Comparison of ENCODE assay signal across 11 mouse cellular contexts in the genomic region with DNA sequence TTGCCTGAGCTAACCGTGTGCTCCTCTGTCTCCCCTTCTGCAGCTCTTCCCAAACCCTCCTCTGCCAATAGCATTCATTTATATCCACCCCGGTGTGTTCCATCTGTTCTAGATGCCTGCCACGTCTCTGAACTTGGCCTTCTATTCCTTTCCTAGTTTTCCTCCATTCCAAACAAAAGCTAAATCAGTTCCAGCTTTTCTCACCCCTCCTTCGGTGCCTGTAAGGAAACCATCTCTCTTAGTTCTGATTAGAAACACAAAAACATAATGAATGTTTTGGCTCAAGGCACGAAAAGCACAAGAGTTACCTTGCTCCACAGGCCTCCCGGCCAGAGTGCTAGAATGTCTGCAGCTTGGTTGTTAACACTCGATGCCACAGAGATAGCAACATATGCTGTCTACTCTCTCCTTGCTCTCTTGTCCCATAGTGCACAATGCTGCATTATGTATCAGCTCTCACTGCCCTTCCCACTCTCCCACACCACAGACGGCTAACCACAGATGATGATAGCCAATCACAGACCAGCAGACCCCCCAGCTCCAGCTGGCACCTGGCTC. TPM values are rescaled to one million over a fixed set of nuclear protein-coding genes. Genes with fewer than 3 reads are reported as not detected.
DNase-seq lines count a peak whose midpoint lies in the region; ATAC-seq and TF ChIP-seq lines count a peak whose summit lies in the region.
"Had no signal": no experiment of that assay in that cellular context is flagged by ENCODE, and none has a peak within 500 bp of the region (broad histone marks: within the 10 kb centered on the region; RNA-seq: fewer than 3 reads in every experiment).

A gene (minus strand): TSS at position 388 of the 558 bp plus-strand sequence.
A gene (minus strand): TSS at position 419 of the 558 bp plus-strand sequence.

- H3K4me2 ChIP-seq in limb, embryonic 13.5 days (replicated peaks), result peak within 1 kb of the TSS; percentile 34

- WGBS in limb, embryonic 13.5 days, result 14% methylated on average over 8 of the region's 8 CpGs
- 44% methylated on average over 8 of the region's 8 CpGs for WGBS in kidney, adult 2 months

- peak; percentile 60 for ATAC-seq in frontal cortex, adult (ENCODE audit: low TSS enrichment)
- ATAC-seq in limb, embryonic 13.5 days (ENCODE audit: low FRiP score, low read depth), result peak; percentile 46; the same call in 1 of the 2 replicates
- ATAC-seq: activated CD4-positive, CD25-positive, alpha-beta regulatory T cell, adult 4 months had no signal

- H3K4me1 ChIP-seq in limb, embryonic 13.5 days, result peaks cover 25% of the 10 kb centered on the region
- H3K4me1 ChIP-seq in kidney, adult 2 months (ENCODE audit: control insufficient read depth, insufficient read depth, low read length), result no peaks in the 10 kb centered on the region

- H3K27me3 ChIP-seq in limb, embryonic 13.5 days, result no peaks in the 10 kb centered on the region
- no peaks in the 10 kb centered on the region; the same call in 1 of the 2 replicates for H3K27me3 ChIP-seq in kidney, adult 2 months (replicated peaks; ENCODE audit: control insufficient read depth, insufficient read depth, low read length)

- H3K36me3 ChIP-seq in limb, embryonic 13.5 days, result no peaks in the 10 kb centered on the region
- no peaks in the 10 kb centered on the region for H3K36me3 ChIP-seq in kidney, adult 2 months (ENCODE audit: control insufficient read depth, insufficient read depth, low read length)

- H3K9me3 ChIP-seq in limb, embryonic 13.5 days, result no peaks in the 10 kb centered on the region

- no peak for TF ChIP-seq POLR2A in kidney, adult 2 months (IDR thresholded peaks at IDR 0.05; ENCODE audit: low read depth, low read length)

- no peak for TF ChIP-seq CTCF in kidney, adult 2 months (conservative IDR thresholded peaks at IDR 0.05; ENCODE audit: insufficient read depth, insufficient read length, low read depth, low read length)

- H3K4me3 ChIP-seq in limb, embryonic 13.5 days, result no peak within 1 kb of the TSS
- no peak within 1 kb of the TSS for H3K4me3 ChIP-seq in kidney, adult 2 months (ENCODE audit: insufficient read depth, low read depth, low read length)

- peak within 1 kb of the TSS; percentile 48; the same call in 1 of the 2 replicates for H3K27ac ChIP-seq in limb, embryonic 13.5 days
- H3K27ac ChIP-seq in kidney, adult 2 months (ENCODE audit: insufficient read depth, low read depth, low read length), result no peak within 1 kb of the TSS

- DNase-seq in frontal cortex, postnatal 14 days (ENCODE audit: low spot score in 2 of 2), result no peak
- DNase-seq in A20 (ENCODE audit: low read depth, low spot score), result peak; percentile 26
- DNase-seq in cerebellum, postnatal 10 days, result peak; percentile 76 to 79
- no peak for DNase-seq in embryo, embryonic 10.5 days (ENCODE audit: low spot score)
- no peak for DNase-seq in kidney, adult 2 months
- DNase-seq in layer of hippocampus, postnatal 36 days, result no peak

- no peak within 1 kb of the TSS for H3K9ac ChIP-seq in limb, embryonic 13.5 days

RNA-seq across cellular contexts. Expression of the first gene that starts in this region (rescaled TPM):
- polyA plus RNA-seq in limb, embryonic 13.5 days (2015; fragmentation: Nextera tagmentation; extraction: Ambion mirVana), result 0.17 and 0.19 TPM in 2 replicates
- not detected in 2 replicates for polyA plus RNA-seq in kidney, adult 2 months (2012; rRNA removed)
- total RNA-seq in layer of hippocampus, postnatal 36 days (2021), result under 1 TPM; 0.10 to 0.12 TPM
- total RNA-seq: liver, adult 2 months had no signal
- polyA plus RNA-seq: activated CD4-positive, CD25-positive, alpha-beta regulatory T cell, adult 4 months; intestine, embryonic 14.5 days; liver, adult 2 months had no signal

RNA-seq across cellular contexts. Expression of the second gene that starts in this region (rescaled TPM):
- polyA plus RNA-seq in limb, embryonic 13.5 days (2015; fragmentation: Nextera tagmentation; extraction: Ambion mirVana), result 61.4 and 63.0 TPM in 2 replicates
- 8.1 and 12.6 TPM in 2 replicates for polyA plus RNA-seq in kidney, adult 2 months (2012; rRNA removed)
- 10 to 100 TPM; 32.8 to 35.2 TPM for total RNA-seq in layer of hippocampus, postnatal 36 days (2021)

Comparison
In these comparisons a context has a peak if more than half of its experiments do, and no peak if none do; other contexts are left out.
1. DNase-seq: peak in A20 (single experiment) and cerebellum, postnatal 10 days (2 of 2); none in frontal cortex, postnatal 14 days (0 of 2), embryo, embryonic 10.5 days (single experiment), kidney, adult 2 months (single experiment) and layer of hippocampus, postnatal 36 days (0 of 2).